Mouse (Mus musculus): ENCODE results near the gene Klhl36. TPM values are rescaled to one million over a fixed set of nuclear protein-coding genes. Genes with fewer than 3 reads are reported as not detected.

The Klhl36 gene
- polyA plus RNA-seq, 1 experiment from 2014 or later, result 11.9 TPM

DNA sequence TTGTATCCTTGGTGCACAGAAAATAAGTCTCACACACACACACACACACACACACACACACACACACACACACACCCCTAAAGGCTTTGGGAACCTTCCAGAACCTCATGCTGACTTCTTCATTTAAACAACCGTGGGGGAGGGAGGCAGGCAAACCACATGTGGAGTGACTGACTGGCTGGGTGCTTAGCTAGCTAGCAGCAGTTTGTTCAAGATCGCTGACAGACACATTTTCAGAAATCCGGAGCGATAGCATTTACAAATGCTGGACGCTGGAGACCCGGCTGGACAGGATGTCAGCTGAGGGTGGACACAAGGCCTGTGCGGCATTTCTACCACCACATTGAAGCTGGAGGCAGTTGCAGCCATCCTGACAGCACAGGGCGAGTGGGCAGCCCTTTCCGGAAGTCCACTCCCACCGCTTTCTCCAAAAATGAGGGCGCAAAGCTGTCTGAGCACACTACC lies 37.2 kb upstream of the Klhl36 start:
- no peaks in the 10 kb centered on the region for H3K9me3 ChIP-seq (replicated peaks; ENCODE audit: control insufficient read depth, low read length)
- WGBS, result 86% methylated on average over 11 of the region's 11 CpGs
- ATAC-seq, result no peak
- H3K4me2 ChIP-seq (ENCODE audit: low read length), result no peak overlapping the region
- H3K4me1 ChIP-seq (ENCODE audit: control insufficient read depth, insufficient read depth, low read length), result peaks cover 8% of the 10 kb centered on the region
- H3K27ac ChIP-seq (ENCODE audit: low read depth, low read length), result no peak overlapping the region
- no peak overlapping the region for H3K4me3 ChIP-seq (ENCODE audit: low read depth, low read length)
- no peak overlapping the region for H3K9ac ChIP-seq (ENCODE audit: low read length)
- no peak for DNase-seq (ENCODE audit: low spot score)
- peaks cover 21% of the 10 kb centered on the region for H3K36me3 ChIP-seq (ENCODE audit: control insufficient read depth, insufficient read depth, low read length)
- no peaks in the 10 kb centered on the region for H3K27me3 ChIP-seq (replicated peaks; ENCODE audit: control insufficient read depth, insufficient read depth, low read length)

DNA sequence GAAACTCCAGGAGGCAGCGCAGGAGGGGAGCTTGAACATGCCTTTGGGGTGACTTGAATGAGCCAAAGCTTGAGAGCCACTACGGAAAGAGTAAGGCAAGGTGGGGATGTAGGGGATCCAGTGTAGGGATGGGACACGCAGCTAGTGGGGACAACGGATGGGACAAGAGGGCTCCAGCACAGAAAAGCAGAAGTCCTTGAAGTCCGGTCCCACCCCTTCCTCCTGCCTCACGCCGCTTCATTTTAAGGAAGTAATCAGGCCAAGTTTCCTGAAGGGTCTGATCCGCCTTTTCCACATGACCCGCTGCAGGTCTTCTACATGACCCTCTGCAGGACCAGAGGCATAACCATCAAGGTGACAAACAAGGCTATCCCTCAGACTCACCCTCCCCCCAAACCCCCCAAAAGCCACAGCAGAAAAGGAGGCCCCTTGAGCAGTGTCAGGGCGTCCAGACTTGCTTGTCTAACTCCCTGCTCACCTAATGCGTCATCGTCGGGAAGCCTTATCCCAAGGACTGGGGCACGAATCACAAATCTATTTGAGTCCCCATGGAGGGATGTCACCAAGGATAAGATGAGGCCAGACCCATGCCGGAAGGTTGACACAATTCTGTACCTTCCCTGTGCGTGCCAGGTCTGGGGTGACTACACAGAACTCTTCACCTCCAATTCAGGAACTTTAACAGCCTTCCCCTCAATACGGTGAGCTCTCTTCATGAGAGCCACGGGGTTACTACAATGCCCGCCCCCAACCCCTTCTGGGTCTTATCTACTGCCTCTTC lies 35.9 kb upstream of the Klhl36 start:
- Histone ChIP-seq H3K4me2 (ENCODE audit: low read length) (no peak overlapping the region), H3K36me3 (ENCODE audit: control insufficient read depth, insufficient read depth, low read length) (peaks cover 13% of the 10 kb centered on the region), H3K9ac (ENCODE audit: low read length) (no peak overlapping the region), H3K4me3 (ENCODE audit: low read depth, low read length) (no peak overlapping the region), H3K9me3 (replicated peaks; ENCODE audit: control insufficient read depth, low read length) (no peaks in the 10 kb centered on the region), H3K4me1 (ENCODE audit: control insufficient read depth, insufficient read depth, low read length) (peaks cover 19% of the 10 kb centered on the region), H3K27me3 (replicated peaks; ENCODE audit: control insufficient read depth, insufficient read depth, low read length) (no peaks in the 10 kb centered on the region), H3K27ac (ENCODE audit: low read depth, low read length) (no peak overlapping the region)
- DNase-seq (ENCODE audit: low spot score) (no peak), ATAC-seq (no peak)
- 91% methylated on average over 19 of the region's 19 CpGs for WGBS

DNA sequence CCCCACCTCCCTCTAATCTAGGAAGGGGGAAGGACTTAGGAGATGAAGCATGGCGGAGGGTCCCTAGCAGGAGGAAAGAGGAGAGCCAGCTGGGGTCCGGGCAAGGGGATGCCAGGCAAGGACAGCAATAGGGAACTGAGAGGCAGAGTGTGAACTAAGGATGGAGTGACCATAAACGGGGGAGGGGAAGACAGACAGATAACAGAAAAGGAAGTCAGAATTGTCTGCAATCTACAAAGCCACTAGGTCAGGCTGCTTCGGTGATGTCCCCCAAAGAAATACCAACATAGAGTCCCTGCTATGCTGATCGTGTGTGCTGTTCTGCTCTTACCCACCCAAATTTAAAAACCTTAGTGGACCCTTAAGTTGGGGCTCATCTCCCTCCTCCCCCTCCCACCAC lies 35.1 kb upstream of the Klhl36 start:
- no peak overlapping the region for H3K4me3 ChIP-seq (ENCODE audit: low read depth, low read length)
- no peaks in the 10 kb centered on the region for H3K27me3 ChIP-seq (replicated peaks; ENCODE audit: control insufficient read depth, insufficient read depth, low read length)
- H3K4me1 ChIP-seq (ENCODE audit: control insufficient read depth, insufficient read depth, low read length), result peaks cover 27% of the 10 kb centered on the region
- peaks cover 7% of the 10 kb centered on the region; the same call in 1 of the 2 replicates for H3K36me3 ChIP-seq (ENCODE audit: control insufficient read depth, insufficient read depth, low read length)
- H3K9ac ChIP-seq (ENCODE audit: low read length), result no peak overlapping the region
- no peak overlapping the region for H3K27ac ChIP-seq (ENCODE audit: low read depth, low read length)
- H3K9me3 ChIP-seq (replicated peaks; ENCODE audit: control insufficient read depth, low read length), result no peaks in the 10 kb centered on the region
- no peak overlapping the region for H3K4me2 ChIP-seq (ENCODE audit: low read length)
- ATAC-seq, result no peak
- DNase-seq (ENCODE audit: low spot score), result no peak
- 85% methylated on average over 5 of the region's 5 CpGs for WGBS

DNA sequence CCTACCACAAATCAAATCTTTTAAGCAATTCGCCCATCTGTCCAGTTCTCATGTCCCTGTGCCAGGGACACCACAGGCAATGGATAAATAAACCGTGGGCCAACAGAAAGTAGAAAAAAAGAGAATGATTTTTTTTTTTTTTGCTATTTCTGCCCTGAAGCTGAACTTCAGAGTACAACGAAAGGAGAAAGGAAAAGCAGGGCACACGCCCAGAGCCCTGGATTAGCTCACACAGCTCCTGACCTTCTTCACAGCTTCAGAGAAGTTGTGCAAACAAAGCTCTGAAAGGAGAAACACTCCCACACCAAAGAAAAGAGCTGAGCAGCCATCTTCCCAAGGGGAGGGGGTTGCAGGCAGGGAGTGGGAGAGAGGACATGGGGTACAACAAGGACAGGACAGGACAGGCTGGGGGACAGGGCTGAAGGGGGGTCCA lies 34.3 kb upstream of the Klhl36 start:
- H3K4me3 ChIP-seq (ENCODE audit: low read depth, low read length), result no peak overlapping the region
- H3K9me3 ChIP-seq (replicated peaks; ENCODE audit: control insufficient read depth, low read length), result no peaks in the 10 kb centered on the region
- no peaks in the 10 kb centered on the region for H3K36me3 ChIP-seq (ENCODE audit: control insufficient read depth, insufficient read depth, low read length)
- H3K4me2 ChIP-seq (ENCODE audit: low read length), result no peak overlapping the region
- H3K4me1 ChIP-seq (ENCODE audit: control insufficient read depth, insufficient read depth, low read length), result peaks cover 35% of the 10 kb centered on the region
- H3K27ac ChIP-seq (ENCODE audit: low read depth, low read length), result no peak overlapping the region
- no peaks in the 10 kb centered on the region for H3K27me3 ChIP-seq (replicated peaks; ENCODE audit: control insufficient read depth, insufficient read depth, low read length)
- 33% methylated on average over 4 of the region's 4 CpGs for WGBS
- ATAC-seq (no peak), DNase-seq (ENCODE audit: low spot score) (no peak)
- no peak overlapping the region for H3K9ac ChIP-seq (ENCODE audit: low read length)

DNA sequence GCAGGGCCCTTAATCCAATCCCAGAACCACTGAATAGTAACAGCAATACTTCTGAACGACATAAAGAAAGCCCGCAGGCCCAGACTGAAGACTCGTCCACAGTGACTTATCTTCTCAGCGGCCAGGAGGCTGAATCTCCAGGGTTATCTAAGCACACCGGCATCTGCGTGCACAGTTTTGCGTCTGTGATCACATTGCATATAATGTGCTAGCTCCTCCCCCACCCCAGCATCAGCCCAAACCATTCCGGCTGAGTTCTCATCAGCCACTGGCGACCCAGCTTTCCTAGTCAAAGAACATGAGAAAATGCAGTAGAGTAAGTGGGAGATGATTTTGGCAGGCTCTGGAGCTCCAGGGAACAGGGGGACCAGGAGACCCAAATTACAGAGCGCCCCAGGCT lies 33.1 kb upstream of the Klhl36 start:
- Histone ChIP-seq H3K27me3 (replicated peaks; ENCODE audit: control insufficient read depth, insufficient read depth, low read length) (no peaks in the 10 kb centered on the region), H3K27ac (ENCODE audit: low read depth, low read length) (no peak overlapping the region), H3K4me1 (ENCODE audit: control insufficient read depth, insufficient read depth, low read length) (peaks cover 38% of the 10 kb centered on the region), H3K9me3 (replicated peaks; ENCODE audit: control insufficient read depth, low read length) (no peaks in the 10 kb centered on the region), H3K4me2 (ENCODE audit: low read length) (no peak overlapping the region), H3K9ac (ENCODE audit: low read length) (no peak overlapping the region), H3K36me3 (ENCODE audit: control insufficient read depth, insufficient read depth, low read length) (no peaks in the 10 kb centered on the region), H3K4me3 (ENCODE audit: low read depth, low read length) (no peak overlapping the region)
- DNase-seq (ENCODE audit: low spot score), result no peak
- ATAC-seq, result no peak
- whole genome bisulfite sequencing, result 78% methylated on average over 10 of the region's 10 CpGs

DNA sequence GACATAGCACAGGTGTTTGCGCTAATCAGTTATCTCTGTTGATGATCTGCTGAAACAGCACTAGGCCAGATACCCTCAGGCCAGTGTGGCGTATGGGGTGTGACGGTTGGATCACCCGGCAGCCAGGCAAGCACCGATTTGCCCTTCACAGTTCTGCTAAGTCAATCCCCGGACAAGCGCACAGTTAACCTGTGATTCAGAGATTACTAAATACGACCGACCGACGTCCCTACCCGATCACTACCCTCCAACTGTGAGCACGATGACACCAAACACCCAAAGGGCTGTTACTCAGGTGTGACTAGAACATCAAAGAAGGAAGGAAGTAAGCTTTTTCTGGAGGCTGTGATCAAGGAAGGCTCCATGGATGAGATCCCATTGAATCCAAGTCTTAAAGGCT lies 32.6 kb upstream of the Klhl36 start:
- H3K27me3 ChIP-seq (replicated peaks; ENCODE audit: control insufficient read depth, insufficient read depth, low read length), result no peaks in the 10 kb centered on the region
- H3K9me3 ChIP-seq (replicated peaks; ENCODE audit: control insufficient read depth, low read length), result no peaks in the 10 kb centered on the region
- no peak overlapping the region for H3K4me2 ChIP-seq (ENCODE audit: low read length)
- no peak overlapping the region for H3K27ac ChIP-seq (ENCODE audit: low read depth, low read length)
- H3K4me1 ChIP-seq (ENCODE audit: control insufficient read depth, insufficient read depth, low read length), result peaks cover 38% of the 10 kb centered on the region
- DNase-seq (ENCODE audit: low spot score) (no peak), ATAC-seq (no peak)
- no peaks in the 10 kb centered on the region for H3K36me3 ChIP-seq (ENCODE audit: control insufficient read depth, insufficient read depth, low read length)
- no peak overlapping the region for H3K4me3 ChIP-seq (ENCODE audit: low read depth, low read length)
- 88% methylated on average over 13 of the region's 13 CpGs for WGBS
- no peak overlapping the region for H3K9ac ChIP-seq (ENCODE audit: low read length)

DNA sequence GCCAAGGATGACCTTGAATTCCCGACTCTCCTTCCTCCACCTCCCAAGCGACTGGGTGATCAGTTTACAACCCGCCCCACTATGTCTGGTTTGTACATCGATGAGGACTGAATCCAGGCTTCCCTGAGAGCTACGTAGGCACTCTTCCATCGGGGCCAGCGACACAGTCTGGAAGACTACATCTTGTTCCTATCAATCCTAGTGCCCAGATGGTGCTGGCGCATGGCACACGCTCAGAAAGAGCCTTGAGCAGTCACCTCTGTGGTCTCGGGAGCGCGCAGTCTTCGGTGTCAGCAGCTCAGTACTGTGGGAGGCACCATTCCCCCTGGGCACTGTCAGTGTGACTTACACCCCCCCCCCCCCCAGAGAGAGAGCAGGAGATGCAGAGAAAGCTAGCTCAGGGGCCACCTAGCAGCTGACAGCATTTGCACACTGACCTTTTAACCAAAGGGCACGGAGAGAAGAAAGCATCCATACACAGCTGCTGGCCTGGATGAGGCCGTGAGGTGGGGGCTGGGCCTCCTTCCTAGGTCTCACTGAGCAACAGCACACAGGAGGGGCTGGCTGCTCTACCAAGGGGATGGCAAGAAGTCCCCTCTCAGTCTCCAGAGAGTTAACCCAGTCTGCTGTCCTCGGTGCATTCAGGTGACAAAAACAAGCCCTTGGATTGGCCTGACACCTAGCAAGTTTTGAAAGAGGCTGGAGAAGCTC lies 32.0 kb upstream of the Klhl36 start:
- Histone ChIP-seq H3K9me3 (replicated peaks; ENCODE audit: control insufficient read depth, low read length) (no peaks in the 10 kb centered on the region), H3K4me3 (ENCODE audit: low read depth, low read length) (no peak overlapping the region), H3K9ac (ENCODE audit: low read length) (no peak overlapping the region), H3K27ac (ENCODE audit: low read depth, low read length) (no peak overlapping the region), H3K27me3 (replicated peaks; ENCODE audit: control insufficient read depth, insufficient read depth, low read length) (no peaks in the 10 kb centered on the region), H3K36me3 (ENCODE audit: control insufficient read depth, insufficient read depth, low read length) (no peaks in the 10 kb centered on the region), H3K4me1 (ENCODE audit: control insufficient read depth, insufficient read depth, low read length) (peaks cover 38% of the 10 kb centered on the region), H3K4me2 (ENCODE audit: low read length) (no peak overlapping the region)
- WGBS, result 68% methylated on average over 16 of the region's 16 CpGs
- ATAC-seq, result no peak
- no peak for DNase-seq (ENCODE audit: low spot score)

DNA sequence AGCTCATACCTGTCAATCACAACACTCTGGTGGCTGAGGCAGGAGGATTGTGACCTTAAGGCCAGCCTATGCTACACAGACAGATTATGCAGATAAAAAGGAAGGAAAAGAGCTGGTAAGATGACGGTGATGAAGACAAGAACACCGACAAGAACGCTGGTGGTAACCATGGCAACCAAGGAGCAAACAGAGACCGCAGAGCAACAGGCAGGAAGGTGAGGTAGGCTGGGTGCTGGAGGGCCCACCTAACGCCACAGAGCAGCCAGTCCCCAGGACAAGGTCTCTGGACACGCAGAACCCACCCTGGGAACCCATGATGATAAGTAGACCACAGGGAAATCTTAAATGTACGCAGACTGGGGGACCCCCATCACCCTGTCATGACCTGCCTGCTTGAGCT lies 31.5 kb upstream of the Klhl36 start:
- WGBS, result 66% methylated on average over 7 of the region's 7 CpGs
- no peaks in the 10 kb centered on the region for H3K36me3 ChIP-seq (ENCODE audit: control insufficient read depth, insufficient read depth, low read length)
- H3K4me3 ChIP-seq (ENCODE audit: low read depth, low read length), result no peak overlapping the region
- H3K9ac ChIP-seq (ENCODE audit: low read length), result no peak overlapping the region
- peaks cover 41% of the 10 kb centered on the region for H3K4me1 ChIP-seq (ENCODE audit: control insufficient read depth, insufficient read depth, low read length)
- no peak overlapping the region for H3K4me2 ChIP-seq (ENCODE audit: low read length)
- H3K27ac ChIP-seq (ENCODE audit: low read depth, low read length), result no peak overlapping the region
- no peaks in the 10 kb centered on the region for H3K9me3 ChIP-seq (replicated peaks; ENCODE audit: control insufficient read depth, low read length)
- no peaks in the 10 kb centered on the region for H3K27me3 ChIP-seq (replicated peaks; ENCODE audit: control insufficient read depth, insufficient read depth, low read length)
- no peak for ATAC-seq
- no peak for DNase-seq (ENCODE audit: low spot score)
